Mouse (Mus musculus) forebrain, postnatal 0 days (tissue): ENCODE results near the gene Tnr. TPM values are rescaled to one million over a fixed set of nuclear protein-coding genes. Genes with fewer than 3 reads are reported as not detected.

ENCODE experiments used
- ATAC-seq: fragments of 200-750 bp; cut with Nextera tagmentation; 2 replicates; pipeline ENCODE4 v1.8.0; 2017; ENCODE audit warnings: mild to moderate bottlenecking, moderate library complexity
- DNase-seq: peaks from one replicate; pipeline ENCODE4 v3.0.0-alpha.2; 2015
- H3K27ac ChIP-seq: fragments of 300-500 bp; sonication (generic); 2 replicates; pipeline ENCODE4 v1.5.1; 2014; ENCODE audit warnings: low read depth, mild to moderate bottlenecking, antibody characterized with exemption, low read length, moderate library complexity, mixed read lengths
- H3K27me3 ChIP-seq: fragments of 300-500 bp; sonication (generic); 2 replicates; pipeline ENCODE4 v1.6.1; 2014; ENCODE audit warnings: mild to moderate bottlenecking, low read length, mixed read lengths; ENCODE audit not compliant: insufficient read depth
- H3K36me3 ChIP-seq: fragments of 300-500 bp; sonication (generic); 2 replicates; pipeline ENCODE4 v1.6.1; 2014; ENCODE audit warnings: mild to moderate bottlenecking, moderate library complexity; ENCODE audit not compliant: insufficient read depth
- H3K4me1 ChIP-seq: fragments of 300-500 bp; sonication (generic); 2 replicates; pipeline ENCODE4 v1.6.1; 2014; ENCODE audit warnings: antibody characterized with exemption; ENCODE audit not compliant: insufficient read depth
- H3K4me2 ChIP-seq: fragments of 300-500 bp; sonication (generic); 2 replicates; pipeline ENCODE4 v1.6.1; 2014; ENCODE audit warnings: low read depth, mild to moderate bottlenecking, moderate library complexity
- H3K4me3 ChIP-seq: fragments of 300-500 bp; sonication (generic); 2 replicates; pipeline ENCODE4 v1.5.1; 2014; ENCODE audit warnings: low read depth, low read length, mixed read lengths
- H3K9ac ChIP-seq: fragments of 300-500 bp; sonication (generic); 2 replicates; pipeline ENCODE4 v1.6.1; 2014; ENCODE audit warnings: mild to moderate bottlenecking
- H3K9me3 ChIP-seq: fragments of 300-500 bp; sonication (generic); 2 replicates; pipeline ENCODE4 v1.6.1; 2016; ENCODE audit warnings: low read length
- CTCF ChIP-seq: sonication (generic); IDR thresholded peaks from 2 replicates; pipeline ENCODE4 v1.5.1; 2016; ENCODE audit warnings: antibody characterized with exemption, control low read depth, low read depth
- WGBS: fragments of 180-500 bp; shearing (Covaris S2); extraction: QIAGEN DNeasy Blood & Tissue Kit; methylation state at CpG from one replicate; pipeline ENCODE4 v1.1.7; 2014; 5-methylcytosine and 5-hydroxymethylcytosine counted together
- polyA plus RNA-seq: library from polyadenylated mRNA; unstranded; fragments of >200 nt; fragmentation: Nextera tagmentation; extraction: Ambion mirVana; gene quantifications from 2 replicates; pipeline ENCODE4 v1.2.1, GENCODE M21; 2015
- total RNA-seq: library from RNA; depleted of rRNA; stranded (reverse); fragments of >200 nt; gene quantifications from 2 replicates; pipeline ENCODE4 v1.2.3, GENCODE M21; 2014

Tnr gene
- total and polyA plus RNA-seq, 2 experiments from 2014 or later: 4.1 to 45.7 TPM

- ATAC-seq: no peak
Observed at GRCm38 (mm10) chr1:159968395-159968794, 444.8 kb downstream of the Tnr start.

GRCm38 (mm10) chr1:159977786-159978185 is 454.2 kb downstream of the Tnr start:
- WGBS: 58% methylated on average over 2 of the region's 2 CpGs
- no peak overlapping the region for H3K9ac ChIP-seq
- TF ChIP-seq CTCF: no peak
- H3K4me2 ChIP-seq: no peak overlapping the region
- no peaks in the 10 kb centered on the region for H3K36me3 ChIP-seq
- H3K9me3 ChIP-seq: no peaks in the 10 kb centered on the region
- H3K27me3 ChIP-seq: no peaks in the 10 kb centered on the region
- no peaks in the 10 kb centered on the region for H3K4me1 ChIP-seq
- ATAC-seq (no peak), DNase-seq (no peak)
- no peak overlapping the region for H3K27ac ChIP-seq
- H3K4me3 ChIP-seq: no peak overlapping the region

More at GRCm38 (mm10) chr1:159968395-159968794, 444.8 kb downstream of the Tnr start:
- Histone ChIP-seq H3K4me2 (no peak overlapping the region), H3K4me1 (no peaks in the 10 kb centered on the region), H3K9me3 (no peaks in the 10 kb centered on the region), H3K27ac (no peak overlapping the region), H3K36me3 (no peaks in the 10 kb centered on the region), H3K27me3 (no peaks in the 10 kb centered on the region), H3K9ac (no peak overlapping the region), H3K4me3 (no peak overlapping the region)
- DNase-seq: no peak
- no peak for TF ChIP-seq CTCF

GRCm38 (mm10) chr1:159979096-159979495 is 455.5 kb downstream of the Tnr start:
- no peak overlapping the region for H3K9ac ChIP-seq
- TF ChIP-seq CTCF: no peak
- no peak for ATAC-seq

GRCm38 (mm10) chr1:159980355-159980754 is 456.8 kb downstream of the Tnr start:
- H3K9me3 ChIP-seq: no peaks in the 10 kb centered on the region
- H3K4me1 ChIP-seq: no peaks in the 10 kb centered on the region
- DNase-seq (no peak), ATAC-seq (no peak)
- TF ChIP-seq CTCF: no peak
- H3K4me2 ChIP-seq: no peak overlapping the region
- no peaks in the 10 kb centered on the region for H3K36me3 ChIP-seq
- 71% methylated on average over 1 of the region's 1 CpGs for WGBS
- no peak overlapping the region for H3K4me3 ChIP-seq
- H3K27me3 ChIP-seq: no peaks in the 10 kb centered on the region
- no peak overlapping the region for H3K9ac ChIP-seq
- no peak overlapping the region for H3K27ac ChIP-seq

More at GRCm38 (mm10) chr1:159979096-159979495, 455.5 kb downstream of the Tnr start:
- 85% methylated on average over 2 of the region's 2 CpGs for WGBS
- Histone ChIP-seq H3K4me3 (no peak overlapping the region), H3K4me1 (no peaks in the 10 kb centered on the region), H3K36me3 (no peaks in the 10 kb centered on the region), H3K9me3 (no peaks in the 10 kb centered on the region), H3K4me2 (no peak overlapping the region), H3K27me3 (no peaks in the 10 kb centered on the region), H3K27ac (no peak overlapping the region)
- DNase-seq: no peak
